Mouse (Mus musculus) liver, embryonic 16.5 days (tissue): ENCODE measurements around the gene Clec16a. TPM values are rescaled to one million over a fixed set of nuclear protein-coding genes. Genes with fewer than 3 reads are reported as not detected.
A peak's percentile ranks its signal among the peaks of the same experiment; 100 is the strongest.

ENCODE experiments used
- ATAC-seq: fragments of 200-750 bp; cut with Nextera tagmentation; 2 replicates; pipeline ENCODE4 v1.8.0; 2017; ENCODE audit warnings: low read depth, mild to moderate bottlenecking, moderate number of reproducible peaks, moderate library complexity
- H3K27ac ChIP-seq: fragments of 300-500 bp; sonication (generic); 2 replicates; pipeline ENCODE4 v1.5.1; 2014; ENCODE audit warnings: mild to moderate bottlenecking, low read length
- H3K27me3 ChIP-seq: fragments of 300-500 bp; sonication (generic); 2 replicates; pipeline ENCODE4 v1.6.1; 2014; ENCODE audit warnings: low read depth, low read length, mixed read lengths; ENCODE audit not compliant: control insufficient read depth, insufficient read depth
- H3K36me3 ChIP-seq: fragments of 300-500 bp; sonication (generic); 2 replicates; pipeline ENCODE4 v1.6.1; 2014; ENCODE audit warnings: mild to moderate bottlenecking; ENCODE audit not compliant: control insufficient read depth, insufficient read depth
- H3K4me1 ChIP-seq: fragments of 300-500 bp; sonication (generic); 2 replicates; pipeline ENCODE4 v1.6.1; 2014; ENCODE audit warnings: low read depth, low read length, mixed read lengths; ENCODE audit not compliant: control insufficient read depth
- H3K4me2 ChIP-seq: fragments of 300-500 bp; sonication (generic); 2 replicates; pipeline ENCODE4 v1.6.1; 2014; ENCODE audit warnings: low read depth, low read length, mixed read lengths
- H3K4me3 ChIP-seq: fragments of 300-500 bp; sonication (generic); 2 replicates; pipeline ENCODE4 v1.5.1; 2014; ENCODE audit warnings: low read depth, mild to moderate bottlenecking, low read length
- H3K9ac ChIP-seq: fragments of 300-500 bp; sonication (generic); 2 replicates; pipeline ENCODE4 v1.6.1; 2014; ENCODE audit warnings: low read depth, low read length
- H3K9me3 ChIP-seq: fragments of 300-500 bp; sonication (generic); replicated peaks from 2 replicates; pipeline ENCODE4 v1.6.1; 2016; ENCODE audit warnings: low read length; ENCODE audit not compliant: control insufficient read depth
- WGBS: fragments of 180-500 bp; shearing (Covaris S2); extraction: QIAGEN DNeasy Blood & Tissue Kit; methylation state at CpG from one replicate; pipeline ENCODE4 v1.1.7; 2014; ENCODE audit not compliant: insufficient replicate concordance; 5-methylcytosine and 5-hydroxymethylcytosine counted together
- polyA plus RNA-seq: library from polyadenylated mRNA; unstranded; fragments of >200 nt; fragmentation: Nextera tagmentation; extraction: Ambion mirVana; gene quantifications from 2 replicates; pipeline ENCODE4 v1.2.1, GENCODE M21; 2015

Gene Clec16a
- polyA plus RNA-seq, 1 experiment from 2014 or later: 11.1 TPM

DNA sequence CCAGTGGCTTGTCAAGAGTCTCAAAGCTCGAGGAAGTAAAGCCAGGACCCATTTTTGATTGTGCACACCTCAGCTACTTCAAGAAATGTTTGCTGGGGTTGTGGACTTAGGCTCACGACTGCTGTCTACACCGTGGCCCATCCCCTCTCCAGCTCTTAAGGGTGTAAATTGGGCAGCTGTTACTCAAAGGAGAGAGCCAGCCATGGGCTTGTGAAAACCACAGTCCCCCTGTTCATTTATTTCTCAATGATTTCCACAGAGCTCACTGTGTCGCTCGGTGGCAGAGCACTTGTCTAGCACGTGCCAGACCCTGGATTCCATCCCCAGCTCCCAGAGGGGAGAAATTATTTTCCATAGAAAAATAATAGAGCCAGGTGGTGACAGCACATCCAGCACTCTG, 211.0 kb downstream of the Clec16a start:
- H3K4me3 ChIP-seq: no peak overlapping the region
- no peaks in the 10 kb centered on the region for H3K4me1 ChIP-seq
- H3K27ac ChIP-seq: no peak overlapping the region
- WGBS: 48% methylated on average over 6 of the region's 6 CpGs
- H3K4me2 ChIP-seq: no peak overlapping the region
- H3K36me3 ChIP-seq: no peaks in the 10 kb centered on the region
- no peak for ATAC-seq
- peaks cover 2% of the 10 kb centered on the region; the same call in 1 of the 2 replicates for H3K27me3 ChIP-seq
- no peak overlapping the region for H3K9ac ChIP-seq
- H3K9me3 ChIP-seq: no peaks in the 10 kb centered on the region

DNA sequence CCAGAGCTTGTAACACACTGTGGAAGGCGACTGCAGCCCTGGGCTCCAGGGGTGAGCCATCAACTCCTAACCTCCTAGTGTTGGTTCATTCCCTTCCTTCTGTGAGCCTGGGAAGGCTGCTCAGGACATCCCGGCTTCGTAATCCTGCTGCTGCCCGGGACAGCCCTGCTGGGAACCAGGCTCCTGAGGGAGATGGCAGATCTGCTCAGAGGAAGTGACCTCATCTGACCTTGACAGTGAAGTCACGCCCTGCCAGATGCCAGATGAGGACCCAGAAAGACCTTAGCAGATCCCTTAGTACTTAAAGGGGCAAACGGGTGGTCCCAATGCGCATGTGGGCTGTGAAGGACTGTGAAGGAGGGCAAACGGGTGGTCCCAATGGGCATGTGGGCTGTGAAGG, 216.0 kb downstream of the Clec16a start:
- no peak overlapping the region for H3K4me3 ChIP-seq
- no peak for ATAC-seq
- no peak overlapping the region for H3K4me2 ChIP-seq
- whole genome bisulfite sequencing: 53% methylated on average over 8 of the region's 8 CpGs
- H3K27ac ChIP-seq: no peak overlapping the region
- H3K9me3 ChIP-seq: no peaks in the 10 kb centered on the region
- H3K9ac ChIP-seq: no peak overlapping the region
- H3K27me3 ChIP-seq: peaks cover 2% of the 10 kb centered on the region; the same call in 1 of the 2 replicates
- no peaks in the 10 kb centered on the region for H3K4me1 ChIP-seq
- H3K36me3 ChIP-seq: no peaks in the 10 kb centered on the region

DNA sequence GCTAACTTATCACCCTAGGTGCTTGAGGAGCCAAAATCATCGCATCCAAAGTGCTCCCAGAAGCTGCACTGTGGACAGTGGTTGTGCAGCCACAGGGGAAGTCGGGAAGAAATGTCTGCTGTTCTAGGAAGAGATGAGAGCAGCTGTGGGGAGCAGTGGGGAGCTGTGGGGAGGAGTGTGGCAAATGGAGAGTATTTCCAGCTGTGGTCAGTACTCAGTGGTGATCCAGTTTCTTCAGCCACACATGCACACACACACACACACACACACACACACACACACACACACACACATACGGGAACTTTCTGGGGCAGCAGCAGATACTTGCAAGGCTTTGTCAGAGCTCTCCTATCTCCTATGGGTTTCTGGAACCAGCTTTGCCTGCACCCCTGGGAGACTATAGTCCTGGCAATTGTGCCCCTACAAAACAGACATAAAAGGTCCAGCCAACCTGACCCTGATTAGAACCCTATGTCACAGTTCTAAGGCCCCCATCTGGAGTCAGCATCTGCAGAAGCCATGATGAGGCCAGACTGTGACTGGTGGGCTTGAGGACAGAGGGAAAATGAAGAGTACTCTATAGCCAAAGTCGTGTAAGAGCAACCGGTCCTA, 217.5 kb downstream of the Clec16a start:
- no peaks in the 10 kb centered on the region for H3K9me3 ChIP-seq
- no peak overlapping the region for H3K27ac ChIP-seq
- H3K36me3 ChIP-seq: no peaks in the 10 kb centered on the region
- no peak for ATAC-seq
- 44% methylated on average over 5 of the region's 5 CpGs for WGBS
- H3K4me3 ChIP-seq: no peak overlapping the region
- no peaks in the 10 kb centered on the region for H3K4me1 ChIP-seq
- H3K9ac ChIP-seq: no peak overlapping the region
- H3K27me3 ChIP-seq: peaks cover 2% of the 10 kb centered on the region; the same call in 1 of the 2 replicates
- no peak overlapping the region for H3K4me2 ChIP-seq

DNA sequence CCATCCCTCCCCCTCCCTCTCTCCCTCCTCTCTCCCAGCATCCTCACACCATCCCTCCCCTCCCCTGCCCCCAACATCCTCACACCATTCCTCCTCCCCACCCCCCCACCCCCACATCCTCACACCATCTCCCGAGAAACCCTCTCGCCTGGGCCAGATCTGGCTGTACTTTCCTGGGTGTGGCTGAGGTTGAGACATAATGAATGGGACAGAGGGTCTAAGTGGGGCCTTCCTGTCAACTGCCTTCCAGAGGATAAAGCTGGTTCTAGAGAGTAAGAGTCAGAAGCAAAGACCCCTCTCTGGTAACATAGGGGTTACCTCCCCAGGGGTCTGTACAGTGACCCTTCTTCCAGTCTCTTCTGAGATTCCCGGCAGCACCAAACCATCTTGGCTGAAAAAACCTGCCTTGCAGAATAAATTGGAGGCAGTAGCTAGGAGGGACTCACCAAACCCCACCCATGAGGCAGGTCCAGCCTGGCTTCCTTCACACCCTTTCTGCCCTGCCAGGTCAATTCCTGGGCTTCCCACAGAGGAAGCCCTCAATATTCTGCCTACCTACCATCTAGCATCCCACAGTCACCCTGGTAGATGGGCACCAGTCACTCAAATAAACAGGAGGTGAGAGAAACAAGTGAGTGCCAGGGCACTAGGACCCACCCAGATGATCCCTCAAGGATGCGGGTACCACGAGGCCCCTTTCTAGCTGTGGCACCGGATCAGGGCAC, 218.6 kb downstream of the Clec16a start:
- Histone ChIP-seq H3K27me3 (peaks cover 2% of the 10 kb centered on the region), H3K4me1 (no peaks in the 10 kb centered on the region; the same call in 1 of the 2 replicates), H3K4me2 (no peak overlapping the region), H3K9ac (no peak overlapping the region), H3K4me3 (no peak overlapping the region), H3K27ac (no peak overlapping the region), H3K9me3 (no peaks in the 10 kb centered on the region), H3K36me3 (no peaks in the 10 kb centered on the region)
- 37% methylated on average over 6 of the region's 6 CpGs for WGBS
- no peak for ATAC-seq

DNA sequence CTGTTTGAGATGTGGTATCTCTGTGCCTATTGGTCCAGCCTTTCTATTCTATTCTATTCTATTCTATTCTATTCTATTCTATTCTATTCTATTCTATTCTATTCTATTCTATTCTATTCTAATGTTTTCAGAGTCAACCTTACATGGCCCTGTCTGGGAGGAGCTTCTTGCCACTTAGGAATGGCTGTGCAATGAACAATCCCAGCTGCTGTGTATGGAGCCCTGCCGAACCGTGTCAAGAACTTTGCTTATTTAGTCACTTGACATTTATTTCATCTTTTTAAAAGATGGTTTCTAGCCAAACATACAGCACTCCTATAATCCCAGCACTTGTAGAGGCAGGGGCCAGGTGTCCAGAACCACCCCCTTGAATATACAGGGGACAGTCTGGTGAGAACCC, 219.2 kb downstream of the Clec16a start:
- no peaks in the 10 kb centered on the region; the same call in 1 of the 2 replicates for H3K4me1 ChIP-seq
- peaks cover 2% of the 10 kb centered on the region for H3K27me3 ChIP-seq
- H3K4me2 ChIP-seq: no peak overlapping the region
- no peaks in the 10 kb centered on the region for H3K36me3 ChIP-seq
- ATAC-seq: no peak
- WGBS: 28% methylated on average over 2 of the region's 2 CpGs
- H3K4me3 ChIP-seq: no peak overlapping the region
- no peaks in the 10 kb centered on the region for H3K9me3 ChIP-seq
- no peak overlapping the region for H3K9ac ChIP-seq
- H3K27ac ChIP-seq: no peak overlapping the region

DNA sequence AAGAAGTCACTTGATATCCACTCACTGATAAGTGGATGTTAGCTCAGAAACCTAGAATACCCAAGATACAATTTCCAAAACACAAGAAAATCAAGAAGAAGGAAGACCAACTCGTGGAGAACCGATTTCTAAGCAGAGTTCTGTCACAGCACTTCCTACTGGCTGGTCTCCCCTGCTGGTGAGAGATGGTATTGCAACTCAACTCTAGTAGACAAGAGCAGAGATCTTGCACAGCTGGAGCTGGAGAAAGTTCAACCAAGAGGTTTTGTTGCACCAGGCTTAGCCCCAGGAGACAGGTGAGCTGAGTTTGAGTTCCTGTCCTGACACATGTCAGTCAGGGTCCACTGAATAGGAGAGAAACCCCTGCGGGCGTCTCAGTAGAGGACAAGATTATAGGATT, 222.0 kb downstream of the Clec16a start:
- Histone ChIP-seq H3K4me1 (no peaks in the 10 kb centered on the region; the same call in 1 of the 2 replicates), H3K27me3 (no peaks in the 10 kb centered on the region; the same call in 1 of the 2 replicates), H3K36me3 (no peaks in the 10 kb centered on the region), H3K9me3 (no peaks in the 10 kb centered on the region), H3K4me2 (no peak overlapping the region), H3K9ac (no peak overlapping the region), H3K4me3 (no peak overlapping the region), H3K27ac (no peak overlapping the region)
- ATAC-seq: no peak
- WGBS: 37% methylated on average over 4 of the region's 4 CpGs

DNA sequence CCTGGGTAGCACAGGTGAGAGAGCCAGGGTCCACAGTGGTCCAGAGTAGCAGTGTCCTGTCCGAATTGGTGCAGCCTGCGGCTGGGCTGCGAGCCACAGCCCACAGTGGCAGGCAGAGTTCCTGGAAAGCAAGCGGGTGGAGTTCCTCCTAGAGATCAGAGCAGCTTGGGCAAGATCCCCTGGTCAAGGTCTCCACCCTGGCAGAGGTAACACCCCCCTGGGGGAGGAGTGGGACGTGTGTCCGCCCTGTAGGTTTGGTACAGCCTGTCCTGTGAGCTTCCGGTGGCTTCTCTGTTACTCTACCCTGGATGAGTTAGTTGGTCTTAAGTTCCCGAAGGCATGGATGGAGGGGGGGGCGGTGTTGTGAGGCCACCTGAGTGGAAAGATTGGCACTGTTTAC, 223.7 kb downstream of the Clec16a start:
- peak; percentile 19; the same call in 1 of the 2 replicates for ATAC-seq
- Histone ChIP-seq H3K9ac (no peak overlapping the region), H3K4me3 (no peak overlapping the region), H3K4me1 (no peaks in the 10 kb centered on the region; the same call in 1 of the 2 replicates), H3K27me3 (no peaks in the 10 kb centered on the region; the same call in 1 of the 2 replicates), H3K27ac (no peak overlapping the region), H3K9me3 (no peaks in the 10 kb centered on the region), H3K4me2 (no peak overlapping the region), H3K36me3 (no peaks in the 10 kb centered on the region)
- 17% methylated on average over 9 of the region's 9 CpGs for WGBS

DNA sequence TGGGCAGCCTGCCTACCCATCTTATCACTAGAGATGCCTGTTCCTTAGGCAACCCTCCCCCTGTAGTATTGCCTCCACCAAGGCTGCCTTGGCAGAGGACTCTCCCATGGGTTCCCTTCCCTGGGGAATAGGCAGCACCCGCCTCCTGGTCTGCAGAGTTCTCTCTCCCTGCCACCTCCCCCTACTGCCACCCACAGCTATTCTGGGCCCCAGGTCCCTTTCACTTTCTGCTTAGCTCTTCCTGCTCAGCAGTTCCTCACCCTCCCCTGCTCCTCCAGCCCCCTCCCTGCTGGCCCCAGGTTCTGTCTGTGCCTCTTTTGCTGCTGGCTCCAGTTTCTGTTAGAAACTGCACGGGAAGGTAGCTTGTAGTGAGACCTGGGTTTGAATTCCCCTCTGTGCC, 224.5 kb downstream of the Clec16a start:
- no peak overlapping the region for H3K4me3 ChIP-seq
- no peak overlapping the region for H3K27ac ChIP-seq
- no peak overlapping the region for H3K9ac ChIP-seq
- 16% methylated on average over 2 of the region's 2 CpGs for WGBS
- H3K27me3 ChIP-seq: no peaks in the 10 kb centered on the region; the same call in 1 of the 2 replicates
- no peak overlapping the region for H3K4me2 ChIP-seq
- no peaks in the 10 kb centered on the region for H3K36me3 ChIP-seq
- H3K4me1 ChIP-seq: peaks cover 1% of the 10 kb centered on the region; the same call in 1 of the 2 replicates
- ATAC-seq: no peak
- no peaks in the 10 kb centered on the region for H3K9me3 ChIP-seq
